Mouse (Mus musculus): ENCODE measurements around the gene Ptprf.

DNA sequence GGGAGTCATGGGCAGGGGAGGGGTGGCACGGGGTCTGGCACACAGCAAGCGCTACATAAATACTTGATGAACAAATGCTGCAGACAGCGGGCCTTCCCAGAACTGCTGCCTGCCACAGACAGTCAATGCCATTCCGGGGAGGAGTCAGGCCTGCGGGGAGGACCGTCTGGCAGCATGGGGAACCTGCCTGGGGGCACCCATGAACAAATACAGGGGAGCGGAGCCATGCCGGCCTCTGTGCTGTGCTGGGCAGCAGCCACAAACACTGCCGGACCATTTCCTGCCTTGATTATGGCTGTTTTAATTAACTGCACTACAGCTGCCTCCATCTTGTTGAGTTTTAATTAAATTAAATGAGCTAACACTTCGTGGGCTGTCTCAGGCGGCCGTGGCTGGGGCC lies 35.0 kb downstream of the Ptprf start:
- TF ChIP-seq CTCF (IDR thresholded peaks at IDR 0.05; ENCODE audit: insufficient read depth, low read length) (no peak), POLR2A (IDR thresholded peaks at IDR 0.05; ENCODE audit: borderline replicate concordance, extremely low read depth, low read depth, low read length) (no peak)

Data from lung, adult 2 months (tissue).